Comparison of ENCODE assay signal across 12 mouse cellular contexts in genomic region chr2:40926626-40927025, GRCm38 (mm10).
"Had no signal": no experiment of that assay in that cellular context is flagged by ENCODE, and none has a peak within 500 bp of the region (broad histone marks: within the 10 kb centered on the region; RNA-seq: fewer than 3 reads in every experiment).

No protein-coding gene starts in this region.

- H3K27me3 ChIP-seq: limb, embryonic 12.5 days; liver, embryonic 13.5 days; midbrain, embryonic 12.5 days; neural tube, embryonic 12.5 days had no signal

- ATAC-seq: liver, postnatal 0 days had no signal

- H3K27ac ChIP-seq: limb, embryonic 12.5 days; liver, embryonic 13.5 days; midbrain, embryonic 12.5 days; neural tube, embryonic 12.5 days had no signal

- H3K36me3 ChIP-seq: limb, embryonic 12.5 days; liver, embryonic 13.5 days; midbrain, embryonic 12.5 days; neural tube, embryonic 12.5 days had no signal

- H3K9ac ChIP-seq: limb, embryonic 12.5 days; liver, embryonic 13.5 days; liver, postnatal 0 days; midbrain, embryonic 12.5 days; neural tube, embryonic 12.5 days had no signal

- H3K4me1 ChIP-seq: limb, embryonic 12.5 days; liver, embryonic 13.5 days; midbrain, embryonic 12.5 days; neural tube, embryonic 12.5 days had no signal

- H3K9me3 ChIP-seq: limb, embryonic 12.5 days; liver, embryonic 13.5 days; midbrain, embryonic 12.5 days; neural tube, embryonic 12.5 days had no signal

- DNase-seq: kidney, adult 8-10 months; kidney, postnatal 25 days; liver; liver, embryonic 13.5 days; liver, postnatal 0 days; right cerebral cortex, adult 18-20 months; right cerebral cortex, postnatal 25 days; thymus, postnatal 36 days had no signal

- H3K4me3 ChIP-seq: limb, embryonic 12.5 days; liver, embryonic 13.5 days; midbrain, embryonic 12.5 days; myocyte; neural tube, embryonic 12.5 days had no signal

- H3K4me2 ChIP-seq: limb, embryonic 12.5 days; liver, embryonic 13.5 days; midbrain, embryonic 12.5 days; neural tube, embryonic 12.5 days had no signal
